Mouse (Mus musculus) macrophage (primary cell): ENCODE measurements around the gene Zdhhc21. TPM values are rescaled to one million over a fixed set of nuclear protein-coding genes. Genes with fewer than 3 reads are reported as not detected.

Source experiments
- H3K27ac ChIP-seq: fragments of 350-480 bp; formaldehyde crosslinking; 2 replicates; pipeline ENCODE4 v1.9.0; 2021
- H3K36me3 ChIP-seq: fragments of 350-480 bp; formaldehyde crosslinking; 2 replicates; pipeline ENCODE4 v1.9.0; 2021; ENCODE audit errors: inconsistent target
- H3K4me3 ChIP-seq: fragments of 350-480 bp; formaldehyde crosslinking; 2 replicates; pipeline ENCODE4 v1.9.0; 2021; ENCODE audit errors: inconsistent target
- H3K79me2 ChIP-seq: fragments of 350-480 bp; formaldehyde crosslinking; 2 replicates; pipeline ENCODE4 v1.9.0; 2021; ENCODE audit errors: inconsistent target
- WGBS: methylation state at CpG from one replicate; pipeline ENCODE4 v1.1.7; 2026; ENCODE audit warnings: inconsistent platforms; ENCODE audit not compliant: missing documents; 5-methylcytosine and 5-hydroxymethylcytosine counted together
- polyA plus RNA-seq: library from polyadenylated mRNA; stranded (reverse); fragments of 250-400 nt; gene quantifications from 3 replicates; pipeline ENCODE4 v1.2.4, GENCODE M21; 2018; ENCODE audit warnings: inconsistent platforms

Gene Zdhhc21
- polyA plus RNA-seq, 1 experiment from 2014 or later: 9.2 TPM

- H3K27ac ChIP-seq: no peak overlapping the region
- no peak overlapping the region for H3K4me3 ChIP-seq
- no peaks in the 10 kb centered on the region for H3K79me2 ChIP-seq
- no peaks in the 10 kb centered on the region for H3K36me3 ChIP-seq
- 98% methylated on average over 4 of the region's 4 CpGs for WGBS
Measured at GRCm38 (mm10) chr4:82875532-82875931, 15.8 kb upstream of the Zdhhc21 start.

- no peak overlapping the region for H3K4me3 ChIP-seq
- 74% methylated on average over 4 of the region's 4 CpGs for WGBS
- H3K36me3 ChIP-seq: no peaks in the 10 kb centered on the region
- H3K27ac ChIP-seq: no peak overlapping the region
- no peaks in the 10 kb centered on the region for H3K79me2 ChIP-seq
Measured at GRCm38 (mm10) chr4:82874791-82875190, 15.0 kb upstream of the Zdhhc21 start.

GRCm38 (mm10) chr4:82872548-82872947 lies 12.8 kb upstream of the Zdhhc21 start:
- Histone ChIP-seq H3K36me3 (no peaks in the 10 kb centered on the region), H3K27ac (no peak overlapping the region), H3K79me2 (no peaks in the 10 kb centered on the region), H3K4me3 (no peak overlapping the region)
- WGBS: 85% methylated on average over 3 of the region's 4 CpGs

GRCm38 (mm10) chr4:82872121-82872520 lies 12.4 kb upstream of the Zdhhc21 start:
- Histone ChIP-seq H3K79me2 (no peaks in the 10 kb centered on the region), H3K27ac (no peak overlapping the region), H3K4me3 (no peak overlapping the region), H3K36me3 (no peaks in the 10 kb centered on the region)
- WGBS: 92% methylated on average over 6 of the region's 6 CpGs

- Histone ChIP-seq H3K4me3 (no peak overlapping the region), H3K79me2 (no peaks in the 10 kb centered on the region), H3K27ac (no peak overlapping the region), H3K36me3 (no peaks in the 10 kb centered on the region)
- 16% methylated on average over 6 of the region's 6 CpGs for WGBS
Measured at GRCm38 (mm10) chr4:82870931-82871330, 11.2 kb upstream of the Zdhhc21 start.

GRCm38 (mm10) chr4:82867731-82868445 lies 8.1 kb upstream of the Zdhhc21 start:
- no peaks in the 10 kb centered on the region for H3K79me2 ChIP-seq
- 91% methylated on average over 5 of the region's 5 CpGs for WGBS
- H3K4me3 ChIP-seq: no peak overlapping the region
- H3K27ac ChIP-seq: no peak overlapping the region
- H3K36me3 ChIP-seq: no peaks in the 10 kb centered on the region

- Histone ChIP-seq H3K4me3 (no peak overlapping the region), H3K79me2 (no peaks in the 10 kb centered on the region), H3K27ac (no peak overlapping the region), H3K36me3 (no peaks in the 10 kb centered on the region)
- WGBS: 20% methylated on average over 4 of the region's 4 CpGs
Measured at GRCm38 (mm10) chr4:82867111-82867510, 7.4 kb upstream of the Zdhhc21 start.

- 50% methylated on average over 8 of the region's 8 CpGs for WGBS
- H3K36me3 ChIP-seq: no peaks in the 10 kb centered on the region
Measured at GRCm38 (mm10) chr4:82864974-82865699, 5.4 kb upstream of the Zdhhc21 start.

GRCm38 (mm10) chr4:82863316-82863715 lies 3.6 kb upstream of the Zdhhc21 start:
- 93% methylated on average over 8 of the region's 8 CpGs for WGBS
- Histone ChIP-seq H3K79me2 (peaks cover 9% of the 10 kb centered on the region; the same call in 1 of the 2 replicates), H3K36me3 (no peaks in the 10 kb centered on the region), H3K27ac (no peak overlapping the region), H3K4me3 (no peak overlapping the region)

More at GRCm38 (mm10) chr4:82864974-82865699, 5.4 kb upstream of the Zdhhc21 start:
- Histone ChIP-seq H3K27ac (no peak overlapping the region), H3K79me2 (no peaks in the 10 kb centered on the region), H3K4me3 (no peak overlapping the region)

GRCm38 (mm10) chr4:82861451-82861850 lies 1.7 kb upstream of the Zdhhc21 start:
- no peak overlapping the region for H3K4me3 ChIP-seq
- WGBS: 98% methylated on average over 2 of the region's 2 CpGs
- no peak overlapping the region for H3K27ac ChIP-seq
- H3K36me3 ChIP-seq: no peaks in the 10 kb centered on the region
- peaks cover 27% of the 10 kb centered on the region for H3K79me2 ChIP-seq

- H3K27ac ChIP-seq: no peak overlapping the region
- peaks cover 36% of the 10 kb centered on the region for H3K79me2 ChIP-seq
- 98% methylated on average over 3 of the region's 3 CpGs for WGBS
- no peak overlapping the region for H3K4me3 ChIP-seq
- no peaks in the 10 kb centered on the region for H3K36me3 ChIP-seq
Measured at GRCm38 (mm10) chr4:82860566-82860965, 808 bp upstream of the Zdhhc21 start.

- no peaks in the 10 kb centered on the region for H3K36me3 ChIP-seq
- H3K79me2 ChIP-seq: peaks cover 56% of the 10 kb centered on the region
- 34% methylated on average over 4 of the region's 4 CpGs for WGBS
- H3K27ac ChIP-seq: peak overlapping the region; percentile 24; the same call in 1 of the 2 replicates
- peak overlapping the region; percentile 80 for H3K4me3 ChIP-seq
Measured at GRCm38 (mm10) chr4:82858431-82859010, 1.2 kb downstream of the Zdhhc21 start.

- 87% methylated on average over 3 of the region's 3 CpGs for WGBS
- no peak overlapping the region for H3K27ac ChIP-seq
- no peak overlapping the region for H3K4me3 ChIP-seq
- peaks cover 63% of the 10 kb centered on the region for H3K79me2 ChIP-seq
- no peaks in the 10 kb centered on the region for H3K36me3 ChIP-seq
Measured at GRCm38 (mm10) chr4:82856986-82857385, 2.8 kb downstream of the Zdhhc21 start.

- Histone ChIP-seq H3K4me3 (no peak overlapping the region), H3K79me2 (peaks cover 63% of the 10 kb centered on the region), H3K36me3 (no peaks in the 10 kb centered on the region), H3K27ac (no peak overlapping the region)
- 95% methylated on average over 2 of the region's 2 CpGs for WGBS
Measured at GRCm38 (mm10) chr4:82853809-82854208, 5.9 kb downstream of the Zdhhc21 start.
